ENCODE assay signal across 8 mouse cellular contexts in genomic region chr10:79997034-79997760, GRCm38 (mm10). TPM values are rescaled to one million over a fixed set of nuclear protein-coding genes. Genes with fewer than 3 reads are reported as not detected.
DNase-seq lines count a peak whose midpoint lies in the region; ATAC-seq and TF ChIP-seq lines count a peak whose summit lies in the region.

No protein-coding gene starts in this region.

- peaks cover 17 to 18% of the 10 kb centered on the region in 2 experiments for H3K4me1 ChIP-seq in liver, embryonic 14.5 days (replicated peaks; ENCODE audit: control insufficient read depth in 2 of 2, insufficient read depth in 2 of 2, low read length in 1 of 2)
- peaks cover 26% of the 10 kb centered on the region for H3K4me1 ChIP-seq in testis, adult 2 months (ENCODE audit: control insufficient read depth, insufficient read depth, low read length)

- TF ChIP-seq POLR2A in testis, adult 2 months (IDR thresholded peaks at IDR 0.05; ENCODE audit: control insufficient read depth, low read depth, low read length) = no peak

- H3K27me3 ChIP-seq in liver, embryonic 14.5 days (ENCODE audit: control insufficient read depth, insufficient read depth, low read length) = no peaks in the 10 kb centered on the region
- no peaks in the 10 kb centered on the region for H3K27me3 ChIP-seq in testis, adult 2 months (ENCODE audit: control insufficient read depth, insufficient read depth, low read length)

- DNase-seq in A20 (ENCODE audit: low read depth, low spot score) = peak; percentile 85
- DNase-seq in adipocyte (ENCODE audit: low spot score) = peak; percentile 30
- DNase-seq in embryo, embryonic 11 days = peak; percentile 95
- DNase-seq in kidney, adult 11 months = peak; percentile 69
- DNase-seq in liver, embryonic 14.5 days (ENCODE audit: low read depth in 3 of 3, low spot score in 3 of 3) = peak; percentile 76 to 86 (median 80)
- peak; percentile 64 for DNase-seq in naive thymus-derived CD4-positive, alpha-beta T cell, adult 2 months (ENCODE audit: low read depth)

- TF ChIP-seq CTCF in liver, embryonic 14.5 days (IDR thresholded peaks at IDR 0.05; ENCODE audit: low read depth) = no peak
- no peak for TF ChIP-seq CTCF in testis, adult 2 months (IDR thresholded peaks at IDR 0.05; ENCODE audit: control insufficient read depth, insufficient read depth, insufficient replicate concordance, low read depth, low read length)

- H3K27ac ChIP-seq in liver, embryonic 14.5 days = peak overlapping the region; percentile 95
- no peak overlapping the region for H3K27ac ChIP-seq in testis, adult 2 months (ENCODE audit: control insufficient read depth, insufficient read depth, low read depth, low read length)

- TF ChIP-seq EP300 in liver, embryonic 14.5 days (IDR thresholded peaks at IDR 0.05; ENCODE audit: low read depth) = 0 out of 2 replicates have a peak, but pooled peaks have one; percentile 5

- peak overlapping the region; percentile 96 for H3K9ac ChIP-seq in liver, embryonic 14.5 days (replicated peaks)

- WGBS in liver, embryonic 14.5 days (ENCODE audit: insufficient replicate concordance) = 2% methylated on average over 35 of the region's 35 CpGs

- ATAC-seq in granulocyte monocyte progenitor cell, adult 5-6 weeks (replicated peaks; ENCODE audit: poor library complexity, severe bottlenecking) = peak; percentile 42
- peak; percentile 81 for ATAC-seq in liver, embryonic 14.5 days (ENCODE audit: insufficient read depth)

- H3K4me2 ChIP-seq in liver, embryonic 14.5 days (ENCODE audit: low read depth) = peak overlapping the region; percentile 83

- no peaks in the 10 kb centered on the region for H3K9me3 ChIP-seq in liver, embryonic 14.5 days (ENCODE audit: control insufficient read depth, low read length)

- H3K36me3 ChIP-seq in liver, embryonic 14.5 days (replicated peaks; ENCODE audit: control insufficient read depth, insufficient read depth, low read depth) = peaks cover 15% of the 10 kb centered on the region
- H3K36me3 ChIP-seq in testis, adult 2 months (ENCODE audit: control insufficient read depth, insufficient read depth, low read length) = no peaks in the 10 kb centered on the region

- H3K4me3 ChIP-seq in liver, embryonic 14.5 days (ENCODE audit: insufficient read depth in 1 of 2, low read depth in 2 of 2, low read length in 2 of 2) = peak overlapping the region; percentile 91 to 98
- peak overlapping the region; percentile 91 for H3K4me3 ChIP-seq in testis, adult 2 months (ENCODE audit: control insufficient read depth, low read depth, low read length)

RNA-seq across cellular contexts. Expression of gene Abca7, which starts 0.9 kb away (rescaled TPM):
- total RNA-seq in granulocyte monocyte progenitor cell, adult 5-6 weeks (2014; fragmentation: Nextera tagmentation) = 23.0 and 28.8 TPM in 2 replicates
- total RNA-seq in granulocyte monocyte progenitor cell, adult 5-6 weeks (2017) = 14.7 and 16.0 TPM in 2 replicates
- polyA plus RNA-seq in liver, embryonic 14.5 days (2012; rRNA removed) = 11.2 and 12.7 TPM in 2 replicates
- 4.9 and 6.0 TPM in 2 replicates for polyA plus RNA-seq in liver, embryonic 14.5 days (2014; fragmentation: Nextera tagmentation; extraction: Ambion mirVana)
- polyA plus RNA-seq in testis, adult 2 months (2012; rRNA removed) = 2.2 and 2.3 TPM in 2 replicates

RNA-seq across cellular contexts. Expression of gene Cnn2, which starts 8.8 kb away (rescaled TPM):
- 50.6 and 57.5 TPM in 2 replicates for total RNA-seq in granulocyte monocyte progenitor cell, adult 5-6 weeks (2014; fragmentation: Nextera tagmentation)
- 72.7 and 89.8 TPM in 2 replicates for total RNA-seq in granulocyte monocyte progenitor cell, adult 5-6 weeks (2017)
- 14.3 and 15.8 TPM in 2 replicates for polyA plus RNA-seq in liver, embryonic 14.5 days (2012; rRNA removed)
- polyA plus RNA-seq in liver, embryonic 14.5 days (2014; fragmentation: Nextera tagmentation; extraction: Ambion mirVana) = 33.8 and 39.7 TPM in 2 replicates
- polyA plus RNA-seq in testis, adult 2 months (2012; rRNA removed) = 4.4 and 6.8 TPM in 2 replicates

RNA-seq across cellular contexts. Expression of gene Tmem259, which starts 13.1 kb away (rescaled TPM):
- total RNA-seq in granulocyte monocyte progenitor cell, adult 5-6 weeks (2014; fragmentation: Nextera tagmentation) = 38.2 and 63.0 TPM in 2 replicates
- total RNA-seq in granulocyte monocyte progenitor cell, adult 5-6 weeks (2017) = 43.2 and 54.7 TPM in 2 replicates
- polyA plus RNA-seq in liver, embryonic 14.5 days (2012; rRNA removed) = 59.7 and 79.7 TPM in 2 replicates
- polyA plus RNA-seq in liver, embryonic 14.5 days (2014; fragmentation: Nextera tagmentation; extraction: Ambion mirVana) = 5.9 and 8.6 TPM in 2 replicates
- polyA plus RNA-seq in testis, adult 2 months (2012; rRNA removed) = 202 and 209 TPM in 2 replicates

RNA-seq across cellular contexts. Expression of gene Arhgap45, which starts 19.3 kb away (rescaled TPM):
- 109 and 133 TPM in 2 replicates for total RNA-seq in granulocyte monocyte progenitor cell, adult 5-6 weeks (2014; fragmentation: Nextera tagmentation)
- total RNA-seq in granulocyte monocyte progenitor cell, adult 5-6 weeks (2017) = 110 and 120 TPM in 2 replicates
- 17.5 and 20.9 TPM in 2 replicates for polyA plus RNA-seq in liver, embryonic 14.5 days (2012; rRNA removed)
- polyA plus RNA-seq in liver, embryonic 14.5 days (2014; fragmentation: Nextera tagmentation; extraction: Ambion mirVana) = 7.9 and 9.3 TPM in 2 replicates
- polyA plus RNA-seq in testis, adult 2 months (2012; rRNA removed) = 2.1 and 3.4 TPM in 2 replicates

RNA-seq across cellular contexts. Expression of gene Grin3b, which starts 26.7 kb away (rescaled TPM):
- not detected in 2 replicates for total RNA-seq in granulocyte monocyte progenitor cell, adult 5-6 weeks (2014; fragmentation: Nextera tagmentation)
- not detected in 2 replicates for total RNA-seq in granulocyte monocyte progenitor cell, adult 5-6 weeks (2017)
- polyA plus RNA-seq in liver, embryonic 14.5 days (2012; rRNA removed) = 0.01 and 0.03 TPM in 2 replicates
- polyA plus RNA-seq in liver, embryonic 14.5 days (2014; fragmentation: Nextera tagmentation; extraction: Ambion mirVana) = 0.13 TPM in 1 of 2 replicates, not detected in the other
- polyA plus RNA-seq in testis, adult 2 months (2012; rRNA removed) = 17.4 and 18.9 TPM in 2 replicates

Comparison
In these comparisons a context has a peak if more than half of its experiments do, and no peak if none do; other contexts are left out.
1. DNase-seq: peak in every context shown above with its lines; median percentile 95 in embryo, embryonic 11 days; 85 in A20; 80 in liver, embryonic 14.5 days; 69 in kidney, adult 11 months; 64 in naive thymus-derived CD4-positive, alpha-beta T cell, adult 2 months; 30 in adipocyte.